Comparison of ENCODE assay signal across 9 mouse cellular contexts in the genomic region with DNA sequence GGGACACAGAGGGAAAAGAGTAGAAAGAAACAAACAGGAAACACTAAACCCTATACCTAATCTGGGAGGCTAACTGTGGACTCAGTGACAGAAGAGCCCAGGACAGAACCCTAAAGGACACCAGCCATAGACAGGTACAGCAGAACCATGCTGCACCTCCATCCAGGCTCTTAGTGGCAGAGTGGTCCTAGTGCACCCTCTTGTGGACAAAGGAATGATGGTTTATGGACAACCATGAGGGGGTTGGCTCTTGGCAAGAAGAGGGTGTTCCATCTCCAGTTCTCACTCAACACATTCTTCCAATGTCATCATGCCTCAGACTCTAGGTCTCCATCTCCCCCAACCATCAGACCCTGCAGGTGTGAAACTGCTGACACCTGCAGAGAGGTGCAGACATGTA. TPM values are rescaled to one million over a fixed set of nuclear protein-coding genes. Genes with fewer than 3 reads are reported as not detected.
DNase-seq lines count a peak whose midpoint lies in the region; ATAC-seq and TF ChIP-seq lines count a peak whose summit lies in the region.
"Had no signal": no experiment of that assay in that cellular context is flagged by ENCODE, and none has a peak within 500 bp of the region (broad histone marks: within the 10 kb centered on the region; RNA-seq: fewer than 3 reads in every experiment).

No protein-coding gene starts in this region.

- H3K9ac ChIP-seq in lung, embryonic 15.5 days: no peak overlapping the region
- H3K9ac ChIP-seq: limb, embryonic 12.5 days had no signal

- H3K27ac ChIP-seq in bone marrow macrophage, adult 2 months (ENCODE audit: insufficient read depth, low read depth, low read length): no peak overlapping the region
- H3K27ac ChIP-seq in embryonic fibroblast, embryonic 13.5 days (ENCODE audit: insufficient read depth, low read length): no peak overlapping the region
- no peak overlapping the region for H3K27ac ChIP-seq in lung, embryonic 15.5 days
- no peak overlapping the region for H3K27ac ChIP-seq in small intestine, adult 2 months (ENCODE audit: insufficient read depth, low read depth, low read length)
- H3K27ac ChIP-seq: limb, embryonic 12.5 days had no signal

- no peak for TF ChIP-seq POLR2A in bone marrow macrophage, adult 2 months (IDR thresholded peaks at IDR 0.05; ENCODE audit: borderline replicate concordance, low read depth, low read length)
- no peak for TF ChIP-seq POLR2A in embryonic fibroblast, embryonic 13.5 days (IDR thresholded peaks at IDR 0.05; ENCODE audit: low read depth, low read length)
- no peak for TF ChIP-seq POLR2A in small intestine, adult 2 months (IDR thresholded peaks at IDR 0.05; ENCODE audit: low read depth, low read length)

- no peak overlapping the region for H3K4me2 ChIP-seq in lung, embryonic 15.5 days
- H3K4me2 ChIP-seq: limb, embryonic 12.5 days had no signal

- peak; percentile 63 to 91 for DNase-seq in adrenal gland, adult (ENCODE audit: inconsistent age in 2 of 2, low spot score in 1 of 2)
- no peak for DNase-seq in adrenal gland, adult 8-10 months
- peak; percentile 77 for DNase-seq in heart, postnatal 4 days
- DNase-seq in kidney, postnatal 4 days: peak; percentile 57 to 72

- H3K9me3 ChIP-seq in lung, embryonic 15.5 days: no peaks in the 10 kb centered on the region
- H3K9me3 ChIP-seq: limb, embryonic 12.5 days had no signal

- H3K36me3 ChIP-seq in lung, embryonic 15.5 days: no peaks in the 10 kb centered on the region
- H3K36me3 ChIP-seq in small intestine, adult 2 months (ENCODE audit: control insufficient read depth, insufficient read depth, low read length): peaks cover 6% of the 10 kb centered on the region
- H3K36me3 ChIP-seq: limb, embryonic 12.5 days had no signal

- peaks cover 36% of the 10 kb centered on the region for H3K4me1 ChIP-seq in bone marrow macrophage, adult 2 months (ENCODE audit: control insufficient read depth, insufficient read depth, low read length)
- 0 out of 2 replicates have a peak, but pooled peaks cover 3% of the 10 kb centered on the region for H3K4me1 ChIP-seq in embryonic fibroblast, embryonic 13.5 days (ENCODE audit: control insufficient read depth, insufficient read depth, low read length)
- no peaks in the 10 kb centered on the region for H3K4me1 ChIP-seq in lung, embryonic 15.5 days
- peaks cover 19% of the 10 kb centered on the region; the same call in 1 of the 2 replicates for H3K4me1 ChIP-seq in small intestine, adult 2 months (ENCODE audit: control insufficient read depth, insufficient read depth, insufficient read length, low read length)
- H3K4me1 ChIP-seq: limb, embryonic 12.5 days had no signal

- peak; percentile 62 for ATAC-seq in lung, embryonic 15.5 days (ENCODE audit: borderline replicate concordance, extremely low read depth, low FRiP score, low TSS enrichment)

- H3K4me3 ChIP-seq in bone marrow macrophage, adult 2 months (ENCODE audit: insufficient read depth, low read length): no peak overlapping the region
- no peak overlapping the region for H3K4me3 ChIP-seq in embryonic fibroblast, embryonic 13.5 days (ENCODE audit: insufficient read depth, low read length)
- H3K4me3 ChIP-seq in lung, embryonic 15.5 days: no peak overlapping the region
- no peak overlapping the region for H3K4me3 ChIP-seq in small intestine, adult 2 months (ENCODE audit: low read depth, low read length)
- H3K4me3 ChIP-seq: limb, embryonic 12.5 days had no signal

- H3K27me3 ChIP-seq in lung, embryonic 15.5 days: no peaks in the 10 kb centered on the region
- H3K27me3 ChIP-seq in small intestine, adult 2 months (ENCODE audit: control insufficient read depth, insufficient read depth, low read length): no peaks in the 10 kb centered on the region
- H3K27me3 ChIP-seq: limb, embryonic 12.5 days had no signal

- TF ChIP-seq CTCF in bone marrow macrophage, adult 2 months (IDR thresholded peaks at IDR 0.05; ENCODE audit: low read depth, low read length): peak; percentile 58
- TF ChIP-seq CTCF in embryonic fibroblast, embryonic 13.5 days (IDR thresholded peaks at IDR 0.05; ENCODE audit: borderline replicate concordance, insufficient read depth, low read length): peak; percentile 76
- peak; percentile 80; the same call in 1 of the 2 replicates for TF ChIP-seq CTCF in small intestine, adult 2 months (IDR thresholded peaks at IDR 0.05; ENCODE audit: extremely low read depth, insufficient read length, insufficient replicate concordance, low read depth, low read length)

RNA-seq across cellular contexts. Expression of a gene that starts 11.8 kb away (rescaled TPM):
- total RNA-seq in adrenal gland, adult 8-10 months (2022): 100 to 1,000 TPM; 113 to 135 (median 122) TPM
- 177 and 186 TPM in 2 replicates for polyA plus RNA-seq in bone marrow macrophage, adult 2 months (2012; ENCODE audit: insufficient read depth, insufficient read length, missing spikeins)
- polyA plus RNA-seq in embryonic fibroblast, embryonic 13.5 days (2011; ENCODE audit: insufficient read length, low read depth, missing spikeins): 134 and 138 TPM in 2 replicates
- 10 to 100 TPM; 58.2 to 59.5 TPM for total RNA-seq in heart, postnatal 4 days (2021)
- polyA plus RNA-seq in lung, embryonic 15.5 days (2015; fragmentation: Nextera tagmentation; extraction: Ambion mirVana): 80.8 and 82.1 TPM in 2 replicates
- polyA plus RNA-seq in small intestine, adult 2 months (2012; rRNA removed): 41.9 and 70.8 TPM in 2 replicates

RNA-seq across cellular contexts. Expression of a gene that starts 35.5 kb away (rescaled TPM):
- total RNA-seq in adrenal gland, adult 8-10 months (2022): under 1 TPM; 0.56 to 0.98 (median 0.82) TPM
- not detected in 2 replicates for polyA plus RNA-seq in bone marrow macrophage, adult 2 months (2012; ENCODE audit: insufficient read depth, insufficient read length, missing spikeins)
- polyA plus RNA-seq in embryonic fibroblast, embryonic 13.5 days (2011; ENCODE audit: insufficient read length, low read depth, missing spikeins): 0.28 and 0.35 TPM in 2 replicates
- under 1 TPM; 0.43 to 0.52 TPM for total RNA-seq in heart, postnatal 4 days (2021)
- 2.6 and 2.8 TPM in 2 replicates for polyA plus RNA-seq in lung, embryonic 15.5 days (2015; fragmentation: Nextera tagmentation; extraction: Ambion mirVana)
- 5.0 and 12.2 TPM in 2 replicates for polyA plus RNA-seq in small intestine, adult 2 months (2012; rRNA removed)

RNA-seq across cellular contexts. Expression of a gene that starts 51.0 kb away (rescaled TPM):
- total RNA-seq in adrenal gland, adult 8-10 months (2022): 10 to 100 TPM; 28.1 to 47.9 (median 37.8) TPM
- 15.5 and 17.9 TPM in 2 replicates for polyA plus RNA-seq in bone marrow macrophage, adult 2 months (2012; ENCODE audit: insufficient read depth, insufficient read length, missing spikeins)
- polyA plus RNA-seq in embryonic fibroblast, embryonic 13.5 days (2011; ENCODE audit: insufficient read length, low read depth, missing spikeins): 31.7 and 40.8 TPM in 2 replicates
- total RNA-seq in heart, postnatal 4 days (2021): 10 to 100 TPM; 51.1 to 51.5 TPM
- 30.6 and 34.1 TPM in 2 replicates for polyA plus RNA-seq in lung, embryonic 15.5 days (2015; fragmentation: Nextera tagmentation; extraction: Ambion mirVana)
- polyA plus RNA-seq in small intestine, adult 2 months (2012; rRNA removed): 11.8 and 12.0 TPM in 2 replicates

RNA-seq across cellular contexts. Expression of a gene that starts 57.4 kb away (rescaled TPM):
- 10 to 100 TPM; 20.6 to 40.1 (median 31.3) TPM for total RNA-seq in adrenal gland, adult 8-10 months (2022)
- 16.0 and 16.3 TPM in 2 replicates for polyA plus RNA-seq in bone marrow macrophage, adult 2 months (2012; ENCODE audit: insufficient read depth, insufficient read length, missing spikeins)
- polyA plus RNA-seq in embryonic fibroblast, embryonic 13.5 days (2011; ENCODE audit: insufficient read length, low read depth, missing spikeins): 21.5 and 24.7 TPM in 2 replicates
- total RNA-seq in heart, postnatal 4 days (2021): 10 to 100 TPM; 14.6 to 15.9 TPM
- polyA plus RNA-seq in lung, embryonic 15.5 days (2015; fragmentation: Nextera tagmentation; extraction: Ambion mirVana): 44.0 and 50.9 TPM in 2 replicates
- 14.8 and 15.2 TPM in 2 replicates for polyA plus RNA-seq in small intestine, adult 2 months (2012; rRNA removed)
